Mouse (Mus musculus) ES-E14 (cell line): ENCODE measurements around the gene Avl9.

ENCODE experiments used
- CHD2 ChIP-seq: IDR thresholded peaks from 2 replicates; pipeline ENCODE4 v1.6.1; 2014; ENCODE audit warnings: mild to moderate bottlenecking, low read depth, low read length, inconsistent platforms
- ZC3H11A ChIP-seq: IDR thresholded peaks from 2 replicates; pipeline ENCODE4 v1.6.1; 2012; ENCODE audit warnings: low read depth, mild to moderate bottlenecking, inconsistent platforms, low read length, borderline replicate concordance
- ZNF384 ChIP-seq: IDR thresholded peaks from 2 replicates; pipeline ENCODE4 v1.6.1; 2012; ENCODE audit warnings: low read depth, low read length, inconsistent platforms

DNA sequence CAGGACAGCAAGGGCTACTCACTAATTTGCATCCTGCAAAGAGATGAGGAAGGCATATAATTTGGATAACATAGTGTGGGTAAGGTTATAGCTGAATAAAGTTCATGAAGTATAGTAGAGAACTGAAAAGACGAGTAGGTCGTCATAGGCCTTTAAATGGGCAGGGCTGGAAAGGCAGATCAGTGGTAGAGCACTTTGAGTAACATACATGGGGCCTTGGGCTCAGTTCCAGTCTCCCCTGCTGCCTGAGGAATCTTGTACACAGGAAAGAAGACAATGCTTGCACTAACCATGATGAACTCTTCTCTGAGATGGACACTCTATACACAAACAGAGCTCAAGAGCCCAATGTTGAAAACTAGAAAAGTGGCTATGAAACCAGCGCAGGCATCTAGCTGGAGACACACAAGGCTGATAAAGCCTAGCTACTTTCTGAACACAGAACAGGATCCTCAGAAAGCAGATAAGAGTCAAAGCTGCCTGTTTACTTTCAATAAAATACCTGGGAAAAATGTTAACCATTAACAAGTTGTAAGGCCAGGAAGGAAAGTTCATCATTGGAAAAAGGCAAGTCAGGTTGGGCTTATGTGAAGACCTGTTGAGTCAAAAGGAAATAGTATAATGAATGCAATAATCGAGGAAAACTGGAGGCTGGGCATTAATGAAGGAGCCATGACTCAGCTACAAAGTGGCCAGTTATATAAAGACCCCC lies 69.0 kb downstream of the Avl9 start:
- TF ChIP-seq CHD2 (no peak), ZNF384 (no peak), ZC3H11A (no peak)
